Mouse (Mus musculus): ENCODE results near the gene Syt9. TPM values are rescaled to one million over a fixed set of nuclear protein-coding genes. Genes with fewer than 3 reads are reported as not detected.
A peak's percentile ranks its signal among the peaks of the same experiment; 100 is the strongest.

Syt9 gene
- polyA plus RNA-seq, 1 experiment from 2014 or later: 6.4 TPM

DNA sequence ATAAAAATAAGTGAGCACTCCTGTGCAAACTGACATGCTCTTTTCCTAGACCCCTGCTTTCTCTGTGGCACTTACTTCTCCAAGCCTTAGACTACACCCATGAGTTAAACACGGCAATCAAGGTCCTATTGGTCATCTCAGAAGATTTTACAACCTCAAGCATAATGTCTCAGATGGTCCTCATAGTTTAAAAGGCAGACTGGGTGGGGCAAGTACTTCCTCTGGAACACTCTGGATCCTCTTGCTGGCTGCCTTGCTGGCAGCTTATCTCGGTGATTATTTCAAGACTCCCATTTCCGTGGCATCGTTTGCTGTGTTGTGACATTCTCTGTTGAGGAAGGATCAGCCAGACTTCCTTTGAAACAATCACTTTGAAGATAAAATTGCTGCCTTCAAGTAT lies 169.5 kb downstream of the Syt9 start:
- no peak overlapping the region for H3K9ac ChIP-seq (ENCODE audit: low read depth, low read length)
- H3K9me3 ChIP-seq (ENCODE audit: control insufficient read depth, low read length): no peaks in the 10 kb centered on the region
- ATAC-seq (ENCODE audit: low read depth) (no peak), DNase-seq (ENCODE audit: low spot score) (no peak)
- H3K4me2 ChIP-seq (ENCODE audit: low read depth, low read length): no peak overlapping the region
- H3K4me1 ChIP-seq (ENCODE audit: control insufficient read depth, insufficient read depth, low read length): no peaks in the 10 kb centered on the region
- no peaks in the 10 kb centered on the region for H3K36me3 ChIP-seq (ENCODE audit: control insufficient read depth, insufficient read depth, low read length)
- no peak overlapping the region for H3K4me3 ChIP-seq (ENCODE audit: low read depth, low read length)
- no peaks in the 10 kb centered on the region for H3K27me3 ChIP-seq (replicated peaks; ENCODE audit: control insufficient read depth, insufficient read depth, low read length)
- 58% methylated on average over 4 of the region's 4 CpGs for WGBS
- no peak overlapping the region for H3K27ac ChIP-seq (replicated peaks; ENCODE audit: low read depth, low read length)

DNA sequence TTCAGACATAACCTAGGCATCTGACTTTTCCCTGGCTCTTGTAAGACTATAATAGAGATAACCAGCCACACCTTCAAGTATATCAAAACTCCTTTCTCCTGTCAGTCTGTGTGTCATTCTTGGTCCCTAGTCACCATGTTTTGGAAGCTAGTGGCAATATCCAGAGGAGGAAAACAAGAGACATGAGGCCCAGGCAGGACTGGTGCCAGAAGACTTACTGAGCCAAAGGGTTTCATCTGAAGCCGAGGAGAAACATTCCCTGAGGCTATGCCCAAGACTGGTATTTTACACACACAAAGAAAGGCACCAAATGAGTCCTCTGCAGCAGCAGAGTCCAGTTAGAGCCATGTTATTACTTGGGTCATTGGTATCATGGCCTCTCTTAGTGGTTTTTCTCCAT lies 174.5 kb downstream of the Syt9 start:
- no peak overlapping the region for H3K27ac ChIP-seq (replicated peaks; ENCODE audit: low read depth, low read length)
- H3K9me3 ChIP-seq (ENCODE audit: control insufficient read depth, low read length): no peaks in the 10 kb centered on the region
- H3K4me3 ChIP-seq (ENCODE audit: low read depth, low read length): no peak overlapping the region
- 15% methylated on average over 1 of the region's 1 CpGs for WGBS
- DNase-seq (ENCODE audit: low spot score): no peak
- no peak for ATAC-seq (ENCODE audit: low read depth)
- H3K36me3 ChIP-seq (ENCODE audit: control insufficient read depth, insufficient read depth, low read length): no peaks in the 10 kb centered on the region
- no peaks in the 10 kb centered on the region for H3K27me3 ChIP-seq (replicated peaks; ENCODE audit: control insufficient read depth, insufficient read depth, low read length)
- H3K9ac ChIP-seq (ENCODE audit: low read depth, low read length): no peak overlapping the region
- H3K4me1 ChIP-seq (ENCODE audit: control insufficient read depth, insufficient read depth, low read length): no peaks in the 10 kb centered on the region
- H3K4me2 ChIP-seq (ENCODE audit: low read depth, low read length): no peak overlapping the region

DNA sequence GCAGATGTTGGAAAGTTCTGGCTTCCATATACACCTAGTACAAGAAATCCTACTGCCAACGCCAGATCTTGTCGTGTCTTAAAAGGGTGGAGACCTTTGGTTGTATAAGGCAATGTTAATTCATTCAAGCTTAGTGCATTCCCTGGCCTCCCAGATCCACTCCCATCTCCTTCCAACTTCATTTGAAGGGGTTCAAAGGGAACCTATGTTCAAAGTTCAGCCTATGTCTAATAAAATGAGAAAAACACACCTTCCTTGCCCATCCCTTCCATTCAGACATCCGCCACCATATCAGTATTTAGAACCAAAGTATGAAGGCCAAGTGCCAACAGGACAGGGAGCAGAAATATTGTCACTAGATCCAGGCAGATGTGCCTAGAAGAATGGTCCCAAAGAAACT lies 177.3 kb downstream of the Syt9 start:
- no peaks in the 10 kb centered on the region for H3K9me3 ChIP-seq (ENCODE audit: control insufficient read depth, low read length)
- no peak for DNase-seq (ENCODE audit: low spot score)
- no peaks in the 10 kb centered on the region for H3K27me3 ChIP-seq (replicated peaks; ENCODE audit: control insufficient read depth, insufficient read depth, low read length)
- no peak overlapping the region for H3K4me2 ChIP-seq (ENCODE audit: low read depth, low read length)
- H3K27ac ChIP-seq (replicated peaks; ENCODE audit: low read depth, low read length): no peak overlapping the region
- no peak overlapping the region for H3K9ac ChIP-seq (ENCODE audit: low read depth, low read length)
- no peak for ATAC-seq (ENCODE audit: low read depth)
- 85% methylated on average over 3 of the region's 3 CpGs for WGBS
- no peak overlapping the region for H3K4me3 ChIP-seq (ENCODE audit: low read depth, low read length)
- no peaks in the 10 kb centered on the region for H3K36me3 ChIP-seq (ENCODE audit: control insufficient read depth, insufficient read depth, low read length)
- no peaks in the 10 kb centered on the region for H3K4me1 ChIP-seq (ENCODE audit: control insufficient read depth, insufficient read depth, low read length)

DNA sequence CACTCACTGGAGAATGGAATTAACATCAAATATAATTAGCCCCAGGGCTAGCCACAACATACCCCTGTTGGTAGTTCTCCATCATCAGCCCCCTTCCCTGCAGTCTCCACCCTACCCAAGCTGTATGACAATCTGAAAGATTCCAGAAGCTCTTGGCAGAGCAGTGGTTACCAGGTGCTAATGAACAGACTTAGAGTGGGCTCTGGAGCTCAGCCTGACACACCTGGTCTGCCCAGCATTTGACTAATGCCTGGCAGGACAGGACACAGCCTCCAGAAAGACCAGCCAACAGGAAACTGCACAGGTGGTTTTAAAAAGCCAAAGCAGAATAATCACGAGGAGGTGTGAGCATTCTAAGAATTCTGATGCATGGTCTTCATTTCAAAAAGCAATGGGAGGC lies 182.9 kb downstream of the Syt9 start:
- no peak overlapping the region for H3K9ac ChIP-seq (ENCODE audit: low read depth, low read length)
- no peaks in the 10 kb centered on the region for H3K9me3 ChIP-seq (ENCODE audit: control insufficient read depth, low read length)
- DNase-seq (ENCODE audit: low spot score) (no peak), ATAC-seq (ENCODE audit: low read depth) (no peak)
- H3K4me3 ChIP-seq (ENCODE audit: low read depth, low read length): no peak overlapping the region
- H3K27me3 ChIP-seq (replicated peaks; ENCODE audit: control insufficient read depth, insufficient read depth, low read length): no peaks in the 10 kb centered on the region
- no peak overlapping the region for H3K4me2 ChIP-seq (ENCODE audit: low read depth, low read length)
- 68% methylated on average over 1 of the region's 1 CpGs for WGBS
- H3K27ac ChIP-seq (replicated peaks; ENCODE audit: low read depth, low read length): no peak overlapping the region
- H3K36me3 ChIP-seq (ENCODE audit: control insufficient read depth, insufficient read depth, low read length): no peaks in the 10 kb centered on the region
- H3K4me1 ChIP-seq (ENCODE audit: control insufficient read depth, insufficient read depth, low read length): no peaks in the 10 kb centered on the region

DNA sequence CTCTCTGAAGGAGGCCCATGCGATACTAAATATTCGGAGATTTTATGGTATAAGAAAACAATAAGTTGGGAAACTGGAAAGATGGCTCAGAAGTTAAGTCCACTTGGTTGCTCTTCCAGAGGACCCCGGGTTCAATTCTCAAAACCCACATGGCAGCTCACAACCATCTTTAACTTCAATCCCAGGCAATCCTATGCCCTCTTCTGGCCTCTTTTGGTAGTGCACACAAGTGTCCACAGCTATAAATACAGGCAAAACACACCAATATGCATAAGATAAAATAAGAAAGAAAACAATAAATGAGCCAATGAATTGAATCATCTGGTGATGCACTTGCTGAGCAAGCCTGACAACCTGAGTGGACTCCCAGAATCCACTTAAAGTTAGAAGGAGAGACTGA lies 185.4 kb downstream of the Syt9 start:
- H3K27me3 ChIP-seq (replicated peaks; ENCODE audit: control insufficient read depth, insufficient read depth, low read length): no peaks in the 10 kb centered on the region
- no peaks in the 10 kb centered on the region for H3K4me1 ChIP-seq (ENCODE audit: control insufficient read depth, insufficient read depth, low read length)
- H3K9ac ChIP-seq (ENCODE audit: low read depth, low read length): no peak overlapping the region
- ATAC-seq (ENCODE audit: low read depth) (no peak), DNase-seq (ENCODE audit: low spot score) (no peak)
- H3K4me2 ChIP-seq (ENCODE audit: low read depth, low read length): no peak overlapping the region
- H3K4me3 ChIP-seq (ENCODE audit: low read depth, low read length): no peak overlapping the region
- H3K9me3 ChIP-seq (ENCODE audit: control insufficient read depth, low read length): no peaks in the 10 kb centered on the region
- H3K27ac ChIP-seq (replicated peaks; ENCODE audit: low read depth, low read length): no peak overlapping the region
- H3K36me3 ChIP-seq (ENCODE audit: control insufficient read depth, insufficient read depth, low read length): no peaks in the 10 kb centered on the region
- 89% methylated on average over 3 of the region's 3 CpGs for WGBS

DNA sequence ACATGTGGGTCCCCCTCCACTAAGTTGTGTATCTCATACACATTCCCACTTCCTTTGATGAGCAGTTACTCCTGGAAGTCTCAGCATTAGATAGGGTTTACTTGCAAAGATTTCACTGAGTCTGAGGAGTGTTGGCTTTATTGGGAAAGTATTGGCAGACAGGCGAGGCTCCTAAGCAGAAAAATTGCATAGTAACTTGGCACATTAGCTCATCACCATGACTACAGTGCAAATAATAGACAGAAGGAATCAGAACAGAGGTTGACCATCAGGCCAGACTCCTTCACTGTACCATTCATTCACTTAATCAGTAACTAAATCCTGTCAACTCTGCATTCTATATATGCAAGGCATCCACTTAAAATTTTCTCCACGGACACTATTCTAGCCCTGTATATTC lies 190.1 kb downstream of the Syt9 start:
- Histone ChIP-seq H3K27ac (replicated peaks; ENCODE audit: low read depth, low read length) (no peak overlapping the region), H3K27me3 (replicated peaks; ENCODE audit: control insufficient read depth, insufficient read depth, low read length) (no peaks in the 10 kb centered on the region), H3K4me3 (ENCODE audit: low read depth, low read length) (no peak overlapping the region), H3K9me3 (ENCODE audit: control insufficient read depth, low read length) (no peaks in the 10 kb centered on the region), H3K4me1 (ENCODE audit: control insufficient read depth, insufficient read depth, low read length) (no peaks in the 10 kb centered on the region), H3K9ac (ENCODE audit: low read depth, low read length) (no peak overlapping the region), H3K4me2 (ENCODE audit: low read depth, low read length) (no peak overlapping the region), H3K36me3 (ENCODE audit: control insufficient read depth, insufficient read depth, low read length) (no peaks in the 10 kb centered on the region)
- ATAC-seq (ENCODE audit: low read depth) (no peak), DNase-seq (ENCODE audit: low spot score) (no peak)
- WGBS: 69% methylated on average over 2 of the region's 2 CpGs

DNA sequence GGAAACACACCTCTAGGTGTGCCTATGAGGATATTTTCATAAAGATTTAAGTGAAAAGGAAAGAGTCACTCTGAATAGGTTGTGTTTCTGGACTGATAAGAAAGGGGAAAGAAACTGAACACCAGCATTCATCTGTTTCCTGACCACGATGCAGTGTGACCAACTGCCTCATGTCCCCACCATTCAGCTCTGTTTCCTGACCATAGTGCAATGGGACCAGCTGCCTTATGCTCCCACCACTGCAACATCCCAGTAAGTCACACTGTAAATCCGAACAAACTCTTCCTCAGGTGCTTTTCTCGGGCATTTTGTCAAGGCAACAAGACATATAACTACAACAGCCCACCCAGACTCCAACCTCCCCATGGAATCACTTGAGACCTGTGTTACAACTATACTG lies 191.1 kb downstream of the Syt9 start:
- ATAC-seq (ENCODE audit: low read depth) (no peak), DNase-seq (ENCODE audit: low spot score) (no peak)
- Histone ChIP-seq H3K27me3 (replicated peaks; ENCODE audit: control insufficient read depth, insufficient read depth, low read length) (no peaks in the 10 kb centered on the region), H3K9me3 (ENCODE audit: control insufficient read depth, low read length) (no peaks in the 10 kb centered on the region), H3K9ac (ENCODE audit: low read depth, low read length) (no peak overlapping the region), H3K4me1 (ENCODE audit: control insufficient read depth, insufficient read depth, low read length) (peaks cover 3% of the 10 kb centered on the region; the same call in 1 of the 2 replicates), H3K27ac (replicated peaks; ENCODE audit: low read depth, low read length) (no peak overlapping the region), H3K4me3 (ENCODE audit: low read depth, low read length) (no peak overlapping the region), H3K36me3 (ENCODE audit: control insufficient read depth, insufficient read depth, low read length) (no peaks in the 10 kb centered on the region), H3K4me2 (ENCODE audit: low read depth, low read length) (no peak overlapping the region)
- 73% methylated on average over 3 of the region's 3 CpGs for WGBS

DNA sequence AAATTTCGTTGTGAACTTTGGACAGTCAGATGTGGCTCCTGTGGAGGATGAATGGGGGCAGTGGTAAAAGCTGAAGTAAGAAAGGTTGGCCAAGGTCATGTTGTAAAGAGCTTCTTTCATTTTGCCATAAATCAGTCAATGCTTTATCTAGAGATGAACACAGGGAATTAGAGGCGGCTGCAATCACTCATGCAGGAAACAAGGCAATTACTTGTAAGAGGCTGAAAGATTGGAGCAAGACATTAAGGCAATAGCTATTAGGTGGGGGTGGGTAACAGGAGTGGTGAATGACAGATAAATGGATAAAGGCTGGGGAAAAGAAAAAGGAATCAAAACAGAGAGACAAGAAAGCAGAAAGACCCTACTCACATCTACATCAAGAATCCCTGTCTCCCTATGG lies 193.2 kb downstream of the Syt9 start:
- no peak for ATAC-seq (ENCODE audit: low read depth)
- no peaks in the 10 kb centered on the region for H3K36me3 ChIP-seq (ENCODE audit: control insufficient read depth, insufficient read depth, low read length)
- H3K9ac ChIP-seq (ENCODE audit: low read depth, low read length): no peak overlapping the region
- H3K4me1 ChIP-seq (ENCODE audit: control insufficient read depth, insufficient read depth, low read length): peaks cover 7% of the 10 kb centered on the region; the same call in 1 of the 2 replicates
- WGBS: 49% methylated on average over 2 of the region's 2 CpGs
- H3K27ac ChIP-seq (replicated peaks; ENCODE audit: low read depth, low read length): no peak overlapping the region
- no peak overlapping the region for H3K4me3 ChIP-seq (ENCODE audit: low read depth, low read length)
- no peaks in the 10 kb centered on the region for H3K9me3 ChIP-seq (ENCODE audit: control insufficient read depth, low read length)
- no peak for DNase-seq (ENCODE audit: low spot score)
- H3K4me2 ChIP-seq (ENCODE audit: low read depth, low read length): no peak overlapping the region
- no peaks in the 10 kb centered on the region for H3K27me3 ChIP-seq (replicated peaks; ENCODE audit: control insufficient read depth, insufficient read depth, low read length)

DNA sequence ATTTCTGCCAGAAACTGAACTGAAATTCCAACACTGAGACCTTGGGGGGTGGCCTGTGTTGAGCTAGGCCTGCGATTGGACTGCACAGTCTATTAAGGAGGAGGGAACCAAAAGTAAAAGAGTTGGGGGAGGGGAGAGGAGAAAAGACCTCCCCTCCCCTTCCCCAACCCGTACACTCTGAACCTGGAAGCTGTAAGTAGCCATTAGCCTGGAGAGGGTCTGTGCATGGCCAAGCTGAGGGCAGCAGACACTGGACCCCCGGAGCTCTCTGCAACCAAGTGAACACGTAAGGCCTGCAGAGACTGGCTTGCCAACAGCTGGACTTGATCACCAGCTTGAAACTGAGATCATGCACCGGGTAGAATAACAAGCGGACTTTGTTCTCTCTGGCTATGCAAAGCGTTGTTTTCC lies 196.7 kb downstream of the Syt9 start, which contains the start of gene Olfml1:
Gene Olfml1, plus strand, starts transcription at position 186 of the 411 bp plus-strand sequence.
- peak; percentile 91 for ATAC-seq (ENCODE audit: low read depth)
- H3K9ac ChIP-seq (ENCODE audit: low read depth, low read length): peak within 1 kb of the TSS; percentile 62
- peaks cover 14% of the 10 kb centered on the region for H3K36me3 ChIP-seq (ENCODE audit: control insufficient read depth, insufficient read depth, low read length)
- peak within 1 kb of the TSS; percentile 56 for H3K4me2 ChIP-seq (ENCODE audit: low read depth, low read length)
- no peaks in the 10 kb centered on the region for H3K27me3 ChIP-seq (replicated peaks; ENCODE audit: control insufficient read depth, insufficient read depth, low read length)
- 0 out of 2 replicates have a peak, but pooled peaks cover 6% of the 10 kb centered on the region for H3K9me3 ChIP-seq (ENCODE audit: control insufficient read depth, low read length)
- peak within 1 kb of the TSS; percentile 92 for H3K27ac ChIP-seq (replicated peaks; ENCODE audit: low read depth, low read length)
- WGBS: 12% methylated on average over 7 of the region's 7 CpGs
- H3K4me1 ChIP-seq (ENCODE audit: control insufficient read depth, insufficient read depth, low read length): peaks cover 15% of the 10 kb centered on the region
- peak; percentile 95 for DNase-seq (ENCODE audit: low spot score)
- peak within 1 kb of the TSS; percentile 46 for H3K4me3 ChIP-seq (ENCODE audit: low read depth, low read length)

Measured in embryonic facial prominence, embryonic 14.5 days (tissue).